Mouse (Mus musculus) myocyte (in vitro differentiated cells): ENCODE measurements around the gene Neurl2.

Experiments
- MAX ChIP-seq: IDR thresholded peaks from one replicate; pipeline ENCODE4 v1.6.1; 2011; ENCODE audit warnings: low read depth, mild to moderate bottlenecking, control low read depth
- MYOD1 ChIP-seq, 3 experiments: IDR thresholded peaks; one replicate each; pipeline ENCODE4 v1.6.1; 2011; ENCODE audit warnings: control low read depth in 2 of 3, low read depth in 2 of 3, mild to moderate bottlenecking in 2 of 3, moderate library complexity in 1 of 3; ENCODE audit not compliant: insufficient read length in 2 of 3, control insufficient read depth in 1 of 3
- POLR2A ChIP-seq: IDR thresholded peaks from one replicate; pipeline ENCODE4 v1.6.1; 2011; ENCODE audit warnings: low read depth, mild to moderate bottlenecking, control low read depth, moderate library complexity; ENCODE audit not compliant: insufficient read length
- POLR2AphosphoS2 ChIP-seq: IDR thresholded peaks from one replicate; pipeline ENCODE4 v1.6.1; 2011; ENCODE audit warnings: low read depth, control low read depth; ENCODE audit not compliant: insufficient read length
- TCF12 ChIP-seq: IDR thresholded peaks from one replicate; pipeline ENCODE4 v1.6.1; 2011; ENCODE audit warnings: mild to moderate bottlenecking, control low read depth; ENCODE audit not compliant: poor library complexity, insufficient read depth, severe bottlenecking
- USF1 ChIP-seq: IDR thresholded peaks from one replicate; pipeline ENCODE4 v1.6.1; 2011; ENCODE audit warnings: low read depth, mild to moderate bottlenecking, control low read depth, moderate library complexity

DNA sequence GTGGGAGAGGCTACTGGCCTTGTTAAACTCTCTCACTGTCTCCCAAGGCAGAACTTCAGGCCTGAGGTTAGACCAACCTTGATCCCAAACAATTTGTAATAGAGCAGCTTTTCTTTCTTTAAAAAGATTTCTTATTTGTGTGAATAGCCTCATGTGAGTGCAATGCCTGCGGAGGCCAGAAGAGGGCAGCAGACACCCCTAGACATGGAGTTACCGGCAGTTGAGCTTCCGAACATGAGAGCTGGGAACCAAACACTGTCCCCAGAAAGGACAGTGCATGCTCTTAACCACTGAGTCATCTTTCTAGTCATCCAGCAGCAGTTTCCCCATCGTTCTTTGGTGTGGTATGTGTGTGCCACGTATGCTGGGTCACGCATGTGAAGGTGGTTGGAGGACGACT lies 34.3 kb upstream of the Neurl2 start:
- TF ChIP-seq POLR2A (no peak), POLR2AphosphoS2 (no peak), TCF12 (no peak), MAX (no peak), USF1 (no peak), MYOD1 (IDR thresholded peaks at IDR 0.05; ENCODE audit: control insufficient read depth in 1 of 3, insufficient read length in 2 of 3, low read depth in 2 of 3) (no peak)
